Mouse (Mus musculus) hindbrain, embryonic 15.5 days (tissue): ENCODE data around the gene Farp1. TPM values are rescaled to one million over a fixed set of nuclear protein-coding genes. Genes with fewer than 3 reads are reported as not detected.

ENCODE experiments used
- ATAC-seq: fragments of 200-750 bp; cut with Nextera tagmentation; 2 replicates; pipeline ENCODE4 v1.8.0; 2017; ENCODE audit warnings: low read depth, moderate number of reproducible peaks, moderate TSS enrichment; ENCODE audit not compliant: low FRiP score
- H3K27ac ChIP-seq: fragments of 300-500 bp; sonication (generic); replicated peaks from 2 replicates; pipeline ENCODE4 v1.5.1; 2015; ENCODE audit warnings: mild to moderate bottlenecking, inconsistent platforms
- H3K27me3 ChIP-seq: fragments of 300-500 bp; sonication (generic); 2 replicates; pipeline ENCODE4 v1.6.1; 2015; ENCODE audit warnings: control low read depth, inconsistent platforms
- H3K36me3 ChIP-seq: fragments of 300-500 bp; sonication (generic); 2 replicates; pipeline ENCODE4 v1.6.1; 2015; ENCODE audit warnings: control low read depth, inconsistent platforms
- H3K4me1 ChIP-seq: fragments of 300-500 bp; sonication (generic); replicated peaks from 2 replicates; pipeline ENCODE4 v1.6.1; 2015; ENCODE audit warnings: control low read depth, inconsistent platforms
- H3K4me2 ChIP-seq: fragments of 300-500 bp; sonication (generic); 2 replicates; pipeline ENCODE4 v1.6.1; 2015; ENCODE audit warnings: moderate library complexity, mild to moderate bottlenecking, inconsistent platforms
- H3K4me3 ChIP-seq: fragments of 300-500 bp; sonication (generic); 2 replicates; pipeline ENCODE4 v1.5.1; 2015; ENCODE audit warnings: mild to moderate bottlenecking, inconsistent platforms
- H3K9ac ChIP-seq: fragments of 300-500 bp; sonication (generic); 2 replicates; pipeline ENCODE4 v1.6.1; 2015; ENCODE audit warnings: inconsistent platforms
- H3K9me3 ChIP-seq: fragments of 300-500 bp; sonication (generic); 2 replicates; pipeline ENCODE4 v1.6.1; 2016; ENCODE audit warnings: control low read depth, inconsistent platforms
- WGBS: fragments of 180-500 bp; shearing (Covaris S2); methylation state at CpG from one replicate; pipeline ENCODE4 v1.1.7; 2015; 5-methylcytosine and 5-hydroxymethylcytosine counted together
- polyA plus RNA-seq: library from polyadenylated mRNA; unstranded; fragments of >200 nt; fragmentation: Nextera tagmentation; extraction: Ambion mirVana; gene quantifications from 2 replicates; pipeline ENCODE4 v1.2.1, GENCODE M21; 2015

The Farp1 gene
- polyA plus RNA-seq, 1 experiment from 2014 or later: 38.1 TPM

- H3K4me3 ChIP-seq: no peak overlapping the region
- ATAC-seq: no peak
- 83% methylated on average over 2 of the region's 2 CpGs for WGBS
- no peak overlapping the region for H3K27ac ChIP-seq
- peaks cover 13% of the 10 kb centered on the region; the same call in 1 of the 2 replicates for H3K4me1 ChIP-seq
- H3K4me2 ChIP-seq: no peak overlapping the region
- H3K9ac ChIP-seq: no peak overlapping the region
- no peaks in the 10 kb centered on the region for H3K36me3 ChIP-seq
- H3K27me3 ChIP-seq: no peaks in the 10 kb centered on the region
- H3K9me3 ChIP-seq: 0 out of 2 replicates have a peak, but pooled peaks cover 3% of the 10 kb centered on the region
Measured at GRCm38 (mm10) chr14:121193981-121194380, 159.0 kb downstream of the Farp1 start.

- 56% methylated on average over 14 of the region's 14 CpGs for WGBS
- H3K27ac ChIP-seq: peak overlapping the region; percentile 42
- ATAC-seq: 0 out of 2 replicates have a peak, but pooled peaks have one; percentile 52
Measured at GRCm38 (mm10) chr14:121198915-121199572, 164.0 kb downstream of the Farp1 start.

GRCm38 (mm10) chr14:121199789-121200188 lies 164.8 kb downstream of the Farp1 start:
- H3K4me3 ChIP-seq: no peak overlapping the region
- H3K4me1 ChIP-seq: peaks cover 29% of the 10 kb centered on the region
- H3K9me3 ChIP-seq: 0 out of 2 replicates have a peak, but pooled peaks cover 3% of the 10 kb centered on the region
- no peak overlapping the region for H3K4me2 ChIP-seq
- H3K27ac ChIP-seq: peak overlapping the region; percentile 42; the same call in 1 of the 2 replicates
- WGBS: 61% methylated on average over 8 of the region's 8 CpGs
- no peak overlapping the region for H3K9ac ChIP-seq
- ATAC-seq: peak; percentile 35; the same call in 1 of the 2 replicates
- H3K27me3 ChIP-seq: no peaks in the 10 kb centered on the region
- H3K36me3 ChIP-seq: no peaks in the 10 kb centered on the region

More at GRCm38 (mm10) chr14:121198915-121199572, 164.0 kb downstream of the Farp1 start:
- H3K4me3 ChIP-seq: no peak overlapping the region
- H3K36me3 ChIP-seq: no peaks in the 10 kb centered on the region
- no peak overlapping the region for H3K4me2 ChIP-seq
- H3K9me3 ChIP-seq: 0 out of 2 replicates have a peak, but pooled peaks cover 3% of the 10 kb centered on the region
- peaks cover 29% of the 10 kb centered on the region for H3K4me1 ChIP-seq
- no peak overlapping the region for H3K9ac ChIP-seq
- no peaks in the 10 kb centered on the region for H3K27me3 ChIP-seq

GRCm38 (mm10) chr14:121200353-121200752 lies 165.4 kb downstream of the Farp1 start:
- no peak overlapping the region for H3K9ac ChIP-seq
- no peak overlapping the region for H3K4me2 ChIP-seq
- H3K27ac ChIP-seq: no peak overlapping the region
- H3K27me3 ChIP-seq: no peaks in the 10 kb centered on the region
- peaks cover 29% of the 10 kb centered on the region for H3K4me1 ChIP-seq
- H3K9me3 ChIP-seq: 0 out of 2 replicates have a peak, but pooled peaks cover 3% of the 10 kb centered on the region
- H3K4me3 ChIP-seq: no peak overlapping the region
- no peaks in the 10 kb centered on the region for H3K36me3 ChIP-seq
- ATAC-seq: no peak
- 80% methylated on average over 8 of the region's 8 CpGs for WGBS

GRCm38 (mm10) chr14:121201178-121201577 lies 166.2 kb downstream of the Farp1 start:
- no peak overlapping the region for H3K9ac ChIP-seq
- WGBS: 71% methylated on average over 6 of the region's 6 CpGs
- no peaks in the 10 kb centered on the region for H3K27me3 ChIP-seq
- no peak overlapping the region for H3K27ac ChIP-seq
- H3K4me3 ChIP-seq: no peak overlapping the region
- no peak for ATAC-seq
- H3K9me3 ChIP-seq: no peaks in the 10 kb centered on the region
- no peaks in the 10 kb centered on the region for H3K36me3 ChIP-seq
- no peak overlapping the region for H3K4me2 ChIP-seq
- H3K4me1 ChIP-seq: peaks cover 29% of the 10 kb centered on the region

GRCm38 (mm10) chr14:121205459-121205858 lies 170.5 kb downstream of the Farp1 start:
- Histone ChIP-seq H3K4me3 (no peak overlapping the region), H3K4me1 (peaks cover 15% of the 10 kb centered on the region; the same call in 1 of the 2 replicates), H3K27me3 (no peaks in the 10 kb centered on the region), H3K36me3 (peaks cover 3% of the 10 kb centered on the region; the same call in 1 of the 2 replicates), H3K4me2 (no peak overlapping the region), H3K9me3 (no peaks in the 10 kb centered on the region), H3K9ac (no peak overlapping the region), H3K27ac (no peak overlapping the region)
- ATAC-seq: no peak
- WGBS: 80% methylated on average over 3 of the region's 3 CpGs

GRCm38 (mm10) chr14:121207441-121208158 lies 172.6 kb downstream of the Farp1 start:
- H3K4me1 ChIP-seq: peaks cover 8% of the 10 kb centered on the region; the same call in 1 of the 2 replicates
- H3K4me3 ChIP-seq: no peak overlapping the region
- H3K9me3 ChIP-seq: no peaks in the 10 kb centered on the region
- no peak overlapping the region for H3K4me2 ChIP-seq
- peaks cover 5% of the 10 kb centered on the region; the same call in 1 of the 2 replicates for H3K36me3 ChIP-seq
- no peak for ATAC-seq
- H3K27me3 ChIP-seq: no peaks in the 10 kb centered on the region
- H3K9ac ChIP-seq: no peak overlapping the region
- 0 out of 2 replicates have a peak overlapping the region, but pooled peaks have one; percentile 3 for H3K27ac ChIP-seq
- 58% methylated on average over 15 of the region's 15 CpGs for WGBS

- peaks cover 8% of the 10 kb centered on the region; the same call in 1 of the 2 replicates for H3K4me1 ChIP-seq
- H3K9ac ChIP-seq: no peak overlapping the region
- H3K4me2 ChIP-seq: no peak overlapping the region
- no peaks in the 10 kb centered on the region for H3K9me3 ChIP-seq
- no peak overlapping the region for H3K27ac ChIP-seq
- peaks cover 5% of the 10 kb centered on the region; the same call in 1 of the 2 replicates for H3K36me3 ChIP-seq
- 52% methylated on average over 3 of the region's 3 CpGs for WGBS
- H3K27me3 ChIP-seq: no peaks in the 10 kb centered on the region
- no peak for ATAC-seq
- no peak overlapping the region for H3K4me3 ChIP-seq
Measured at GRCm38 (mm10) chr14:121208159-121208515, 173.1 kb downstream of the Farp1 start.

GRCm38 (mm10) chr14:121210318-121210717 lies 175.3 kb downstream of the Farp1 start:
- WGBS: 80% methylated on average over 3 of the region's 3 CpGs
- ATAC-seq: no peak

GRCm38 (mm10) chr14:121213650-121214049 lies 178.7 kb downstream of the Farp1 start:
- Histone ChIP-seq H3K27ac (no peak overlapping the region), H3K9me3 (no peaks in the 10 kb centered on the region), H3K4me1 (peaks cover 18% of the 10 kb centered on the region), H3K4me3 (no peak overlapping the region), H3K4me2 (no peak overlapping the region), H3K36me3 (0 out of 2 replicates have a peak, but pooled peaks cover 3% of the 10 kb centered on the region), H3K9ac (no peak overlapping the region), H3K27me3 (no peaks in the 10 kb centered on the region)
- no peak for ATAC-seq
- 67% methylated on average over 4 of the region's 4 CpGs for WGBS

More at GRCm38 (mm10) chr14:121210318-121210717, 175.3 kb downstream of the Farp1 start:
- no peak overlapping the region for H3K4me3 ChIP-seq
- peaks cover 5% of the 10 kb centered on the region; the same call in 1 of the 2 replicates for H3K36me3 ChIP-seq
- H3K9ac ChIP-seq: no peak overlapping the region
- no peaks in the 10 kb centered on the region for H3K27me3 ChIP-seq
- no peaks in the 10 kb centered on the region for H3K9me3 ChIP-seq
- H3K4me1 ChIP-seq: peaks cover 10% of the 10 kb centered on the region; the same call in 1 of the 2 replicates
- no peak overlapping the region for H3K27ac ChIP-seq
- no peak overlapping the region for H3K4me2 ChIP-seq

GRCm38 (mm10) chr14:121214636-121215257 lies 179.7 kb downstream of the Farp1 start:
- 83% methylated on average over 11 of the region's 11 CpGs for WGBS
- Histone ChIP-seq H3K27ac (no peak overlapping the region), H3K4me3 (no peak overlapping the region), H3K36me3 (0 out of 2 replicates have a peak, but pooled peaks cover 3% of the 10 kb centered on the region), H3K4me2 (no peak overlapping the region), H3K9me3 (no peaks in the 10 kb centered on the region), H3K4me1 (peaks cover 25% of the 10 kb centered on the region), H3K27me3 (no peaks in the 10 kb centered on the region), H3K9ac (no peak overlapping the region)
- no peak for ATAC-seq
